Mouse (Mus musculus): ENCODE measurements at regions not wholly inside any gene's neighbourhood (a gene's known extent, or its start where the extent isn't known, plus 50 kb on each side); places are given as distances from the start of the nearest gene placed in this dataset.

DNA sequence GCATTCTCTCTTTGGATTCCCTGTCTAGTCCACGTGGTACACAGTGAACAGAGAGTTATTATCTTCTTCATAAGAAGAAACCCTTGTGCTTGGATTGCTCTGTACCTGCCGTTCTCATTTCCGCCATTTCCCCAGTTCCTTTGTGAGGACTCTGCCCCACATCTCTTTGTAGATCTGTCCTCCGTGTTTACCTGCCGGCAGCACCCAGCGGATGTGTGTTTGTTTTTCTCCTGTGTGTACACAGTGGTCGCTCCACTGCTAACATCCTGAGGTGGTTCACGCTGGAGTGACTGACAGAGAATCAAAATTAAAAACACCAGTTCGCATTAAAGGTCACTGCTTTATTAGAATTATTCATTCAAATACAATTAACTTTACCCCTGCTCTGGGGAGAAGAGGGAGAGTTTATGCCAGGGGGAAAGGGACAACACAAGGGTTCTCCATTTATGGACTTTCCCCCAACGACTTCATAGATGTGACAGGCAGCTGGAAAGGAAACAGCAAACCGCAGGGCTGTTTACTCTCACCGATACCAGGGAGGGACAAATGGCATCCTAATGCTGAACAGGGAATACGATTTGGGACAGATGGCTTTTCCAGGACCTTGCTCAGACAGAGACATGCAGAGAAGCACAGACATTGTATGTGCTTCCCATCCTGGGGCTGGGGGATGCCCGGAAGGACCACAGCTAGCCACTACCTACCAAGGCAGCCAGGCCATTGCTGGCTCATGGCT is 362.5 kb upstream of the Gm765 start:
- no peak for TF ChIP-seq CTCF (IDR thresholded peaks at IDR 0.05; ENCODE audit: extremely low read depth, insufficient read depth, insufficient read length, insufficient replicate concordance)
- no peak for TF ChIP-seq POLR2A (IDR thresholded peaks at IDR 0.05; ENCODE audit: low read depth, low read length)
